Mouse (Mus musculus): ENCODE measurements around the gene Ints4.
"Not testable (repeated sequence)": the region's sequence is repeated elsewhere in the genome, so short reads cannot be mapped to it uniquely, and the experiment has no call there.

The Ints4 gene

DNA sequence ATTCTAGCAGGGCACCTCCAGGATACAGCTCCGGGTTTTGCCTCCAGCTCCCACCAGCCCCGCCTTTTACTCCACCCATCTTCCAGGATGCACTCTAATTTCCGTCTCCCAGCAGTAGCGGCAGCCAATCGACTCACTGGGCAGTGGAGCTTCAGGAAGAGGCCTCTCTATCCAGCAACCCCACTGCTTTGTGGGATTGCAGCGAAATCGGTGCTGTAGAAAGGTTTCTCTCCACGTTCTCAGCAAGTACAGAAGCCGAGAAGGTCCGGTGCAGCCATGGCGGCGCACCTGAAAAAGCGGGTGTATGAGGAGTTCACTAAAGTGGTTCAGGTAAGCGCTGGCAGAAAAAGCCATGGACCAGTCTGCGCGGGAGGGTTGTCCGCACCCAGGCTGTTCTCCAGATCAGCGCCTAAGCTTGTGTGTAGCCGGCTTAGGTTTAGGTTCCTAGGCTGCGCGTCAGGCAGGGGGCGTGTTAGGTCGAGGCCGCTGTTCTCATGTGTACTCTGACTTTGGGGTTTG is at the start of gene Ints4:
TSS of gene Ints4 (plus strand) at position 136 of the 519 bp plus-strand sequence.
- in situ Hi-C loops (cut with MboI) = loop anchor here (5.0 kb wide), 1 partner anchor 54 kb away; no protein-coding TSS in a partner anchor

DNA sequence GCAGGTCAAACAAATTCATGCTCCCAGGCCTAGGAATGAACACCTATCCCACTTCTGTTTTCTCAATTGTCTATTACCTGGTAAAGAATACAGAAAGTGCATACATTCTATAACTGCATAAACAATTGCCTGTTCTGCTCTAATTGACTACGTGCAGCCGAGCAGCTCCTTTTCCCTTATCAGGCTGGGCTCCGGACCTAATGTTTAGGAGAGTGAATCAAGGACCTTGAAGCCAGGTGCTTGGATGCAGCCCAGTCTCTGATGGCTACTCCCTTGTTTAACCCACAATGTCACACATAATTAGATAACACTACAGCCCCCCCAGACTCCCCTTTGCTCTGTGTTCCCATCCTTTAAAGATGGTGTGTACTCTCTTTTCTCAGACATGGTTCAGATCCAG is 47.2 kb upstream of the Ints4 start:
- in situ Hi-C loops (cut with MboI) = not testable (repeated sequence)

GRCm38 (mm10) chr7:97434517-97434916 is 46.2 kb upstream of the Ints4 start:
- in situ Hi-C loops (cut with MboI) = no loop called here

GRCm38 (mm10) chr7:97438986-97439385 is 41.8 kb upstream of the Ints4 start:
- in situ Hi-C loops (cut with MboI) = no loop called here

- in situ Hi-C loops (cut with MboI) = no loop called here
These were observed 34.4 kb upstream of the Ints4 start for GRCm38 (mm10) chr7:97446171-97446925.

DNA sequence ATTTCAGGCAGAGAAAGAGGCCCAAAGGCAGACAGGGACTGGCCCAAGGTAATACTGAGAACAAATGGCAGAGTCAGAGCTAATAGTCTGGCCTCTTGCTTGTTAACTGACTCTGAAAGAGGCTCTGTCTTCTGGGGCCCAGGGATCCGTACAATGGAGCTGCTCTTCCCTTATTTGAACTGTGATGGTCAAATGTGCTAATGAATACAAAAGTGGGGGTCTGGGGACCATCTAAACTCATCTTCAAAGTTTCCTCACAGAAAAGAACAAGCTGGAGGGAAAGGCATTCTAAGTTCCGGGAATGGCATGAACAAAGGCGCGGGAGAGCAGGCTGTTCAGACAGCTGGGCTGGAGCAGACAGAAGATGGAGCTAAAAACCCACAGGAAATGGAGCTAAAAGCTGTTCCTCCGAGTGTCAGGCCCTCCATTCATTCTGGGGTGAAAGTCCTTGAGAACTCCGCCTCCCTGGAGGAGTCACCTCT is 33.7 kb upstream of the Ints4 start:
- in situ Hi-C loops (cut with MboI) = no loop called here

- in situ Hi-C loops (cut with MboI) = not testable (repeated sequence)
These were observed 29.7 kb upstream of the Ints4 start, which contains the start of gene Kctd14 for GRCm38 (mm10) chr7:97451023-97451422. Gene Kctd14 (plus strand): TSS chr7:97451323.

GRCm38 (mm10) chr7:97452196-97452595 is 28.6 kb upstream of the Ints4 start:
- in situ Hi-C loops (cut with MboI) = no loop called here

GRCm38 (mm10) chr7:97453141-97453921 is 27.4 kb upstream of the Ints4 start:
- in situ Hi-C loops (cut with MboI) = no loop called here

GRCm38 (mm10) chr7:97454795-97455194 is 26.0 kb upstream of the Ints4 start:
- in situ Hi-C loops (cut with MboI) = no loop called here

DNA sequence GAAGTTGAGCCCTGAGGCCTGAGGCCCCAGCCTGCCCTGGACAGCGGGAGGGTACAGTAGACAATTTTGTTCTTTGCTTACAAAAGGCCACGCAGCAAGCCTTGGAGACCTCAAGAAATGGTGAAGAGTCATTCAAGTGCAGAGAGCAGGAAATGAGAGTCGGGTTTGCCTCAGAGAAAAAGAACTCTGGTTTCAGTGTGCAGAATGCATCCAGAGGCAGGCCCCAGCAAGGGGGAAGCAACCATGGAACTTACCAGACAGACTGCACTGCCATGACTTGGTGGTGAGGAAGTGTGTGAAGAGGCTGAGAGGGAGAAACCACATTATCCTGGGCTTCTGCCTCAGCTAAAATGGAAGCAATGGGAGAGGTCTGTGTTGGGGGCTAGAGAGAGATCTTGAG is 25.2 kb upstream of the Ints4 start:
- in situ Hi-C loops (cut with MboI) = no loop called here

DNA sequence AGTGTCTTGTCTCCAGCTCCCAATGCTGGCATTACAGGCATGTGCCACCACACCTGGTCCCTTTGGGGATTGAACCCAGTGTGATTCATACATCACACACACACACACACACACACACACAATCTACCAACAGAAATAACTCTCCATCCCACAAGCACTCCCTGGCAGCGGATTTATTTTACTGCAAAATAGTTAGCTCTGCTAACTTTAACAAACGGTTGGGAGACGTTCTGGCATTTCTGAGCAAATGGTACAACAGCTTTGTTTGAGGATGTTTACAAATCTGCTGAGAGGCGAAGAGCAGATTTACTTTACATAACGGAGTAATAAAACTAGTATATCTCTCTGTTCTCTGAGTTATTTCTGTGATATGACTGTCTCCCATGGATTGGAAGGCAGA is 7.8 kb upstream of the Ints4 start:
- in situ Hi-C loops (cut with MboI) = no loop called here

- in situ Hi-C loops (cut with MboI) = no loop called here
These were observed 1.4 kb upstream of the Ints4 start for GRCm38 (mm10) chr7:97479349-97479748.

DNA sequence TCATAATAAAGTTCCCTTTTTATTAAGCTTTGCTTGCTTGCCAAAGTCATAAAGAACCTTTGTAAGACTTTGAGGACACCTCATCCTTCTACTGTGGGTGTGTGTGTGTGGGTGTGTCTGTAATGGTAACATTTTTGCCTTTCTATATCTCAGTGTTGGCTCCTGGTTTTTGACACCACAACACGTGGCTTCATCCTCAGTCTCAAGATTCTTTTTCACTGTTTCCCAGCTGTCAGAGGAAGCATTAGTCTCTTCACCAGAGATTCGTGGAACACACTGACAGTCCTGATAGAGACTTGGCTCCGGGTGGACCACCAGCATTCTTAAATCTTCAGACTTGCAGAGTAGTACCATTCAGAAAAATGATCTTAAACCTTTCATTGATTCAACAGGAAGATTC is 466 bp upstream of the Ints4 start:
- in situ Hi-C loops (cut with MboI) = loop anchor here (5.0 kb wide), 1 partner anchor 53 kb away; no protein-coding TSS in a partner anchor

GRCm38 (mm10) chr7:97483378-97483777 is 2.6 kb downstream of the Ints4 start:
- in situ Hi-C loops (cut with MboI) = loop anchor here (5.0 kb wide), 1 partner anchor 56 kb away; no protein-coding TSS in a partner anchor

GRCm38 (mm10) chr7:97491157-97491556 is 10.4 kb downstream of the Ints4 start:
- in situ Hi-C loops (cut with MboI) = no loop called here

DNA sequence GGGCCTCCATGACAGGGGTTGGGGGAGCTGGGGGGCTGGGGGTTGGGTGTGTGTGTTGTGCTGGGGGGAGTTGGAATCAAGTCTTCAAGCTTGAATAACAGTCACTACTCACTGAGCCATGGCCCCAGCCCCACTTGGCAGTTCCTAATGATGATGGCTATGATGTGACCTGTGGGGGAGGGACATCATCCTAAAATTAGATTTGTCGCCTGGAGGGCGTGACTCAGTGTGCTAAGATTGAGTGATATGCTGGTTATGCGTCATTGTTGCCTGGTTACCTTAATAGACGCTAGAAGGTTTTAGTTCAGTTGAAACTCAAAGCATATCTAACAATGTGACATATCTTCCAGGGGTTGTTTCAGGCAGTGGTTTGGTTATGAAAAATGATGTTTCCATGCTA is 11.7 kb downstream of the Ints4 start:
- in situ Hi-C loops (cut with MboI) = no loop called here

DNA sequence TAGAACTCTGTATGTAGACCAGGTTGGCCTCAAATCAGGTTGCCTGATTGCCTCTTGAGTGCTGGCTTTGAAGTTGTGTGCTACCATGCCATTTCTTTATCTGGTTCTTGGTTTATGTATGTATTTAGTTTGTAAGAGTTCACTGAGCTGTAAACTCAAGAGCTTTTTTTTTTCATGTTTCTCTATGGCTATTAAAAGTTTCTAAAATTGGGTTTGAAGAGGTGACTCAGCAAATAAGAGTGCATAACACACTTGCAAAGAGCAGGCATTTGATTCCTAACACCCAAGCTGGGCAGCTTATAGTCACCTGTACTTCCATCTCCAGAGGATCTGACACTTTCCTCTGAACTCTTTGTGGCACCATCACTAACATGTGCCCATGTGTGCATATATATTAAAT is 14.3 kb downstream of the Ints4 start:
- in situ Hi-C loops (cut with MboI) = no loop called here

GRCm38 (mm10) chr7:97500555-97501209 is 19.9 kb downstream of the Ints4 start:
- in situ Hi-C loops (cut with MboI) = no loop called here

DNA sequence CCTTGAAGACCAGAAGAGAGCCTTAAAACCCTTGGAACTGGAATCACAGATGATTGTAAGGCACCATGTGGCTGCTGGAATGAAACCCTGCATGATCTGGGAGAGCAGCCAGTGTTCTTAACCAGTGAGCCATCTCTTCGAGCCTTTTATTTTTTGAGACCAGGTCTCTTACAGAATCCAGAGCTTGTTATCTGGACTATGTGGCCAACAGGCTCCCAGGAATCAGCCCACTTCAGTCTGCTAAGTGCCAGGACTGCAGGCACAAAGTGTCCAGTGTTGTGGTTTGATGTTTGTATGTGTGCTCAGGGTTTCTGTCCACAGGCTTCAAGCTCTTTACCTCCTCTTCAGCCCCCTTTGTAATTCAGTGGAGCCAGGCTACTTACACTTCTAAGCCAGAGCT is 34.0 kb downstream of the Ints4 start:
- in situ Hi-C loops (cut with MboI) = no loop called here

- in situ Hi-C loops (cut with MboI) = no loop called here
These were observed 39.2 kb downstream of the Ints4 start for GRCm38 (mm10) chr7:97519935-97520334.

DNA sequence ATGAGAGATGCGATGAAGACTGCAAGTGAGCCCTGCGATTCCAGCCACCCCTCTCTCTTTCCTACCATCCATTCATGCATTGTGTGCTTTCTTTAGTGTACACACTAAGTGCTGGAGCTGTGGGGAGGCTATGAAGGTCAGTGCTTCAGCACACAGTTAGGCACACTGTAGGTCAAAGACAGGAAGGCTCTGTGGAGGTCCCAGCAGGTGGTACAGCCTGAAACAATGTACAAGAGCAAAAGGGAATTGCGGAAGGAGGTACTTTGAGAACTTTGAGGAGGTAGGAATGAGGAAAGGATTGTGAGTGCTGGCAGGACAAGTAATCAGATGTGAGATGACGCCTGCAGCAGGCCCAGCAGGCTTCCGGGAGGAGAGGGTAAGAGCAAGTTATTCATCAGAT is 54.8 kb downstream of the Ints4 start:
- in situ Hi-C loops (cut with MboI) = no loop called here
